Mouse (Mus musculus): ENCODE measurements around the gene Ano8.

Gene Ano8

DNA sequence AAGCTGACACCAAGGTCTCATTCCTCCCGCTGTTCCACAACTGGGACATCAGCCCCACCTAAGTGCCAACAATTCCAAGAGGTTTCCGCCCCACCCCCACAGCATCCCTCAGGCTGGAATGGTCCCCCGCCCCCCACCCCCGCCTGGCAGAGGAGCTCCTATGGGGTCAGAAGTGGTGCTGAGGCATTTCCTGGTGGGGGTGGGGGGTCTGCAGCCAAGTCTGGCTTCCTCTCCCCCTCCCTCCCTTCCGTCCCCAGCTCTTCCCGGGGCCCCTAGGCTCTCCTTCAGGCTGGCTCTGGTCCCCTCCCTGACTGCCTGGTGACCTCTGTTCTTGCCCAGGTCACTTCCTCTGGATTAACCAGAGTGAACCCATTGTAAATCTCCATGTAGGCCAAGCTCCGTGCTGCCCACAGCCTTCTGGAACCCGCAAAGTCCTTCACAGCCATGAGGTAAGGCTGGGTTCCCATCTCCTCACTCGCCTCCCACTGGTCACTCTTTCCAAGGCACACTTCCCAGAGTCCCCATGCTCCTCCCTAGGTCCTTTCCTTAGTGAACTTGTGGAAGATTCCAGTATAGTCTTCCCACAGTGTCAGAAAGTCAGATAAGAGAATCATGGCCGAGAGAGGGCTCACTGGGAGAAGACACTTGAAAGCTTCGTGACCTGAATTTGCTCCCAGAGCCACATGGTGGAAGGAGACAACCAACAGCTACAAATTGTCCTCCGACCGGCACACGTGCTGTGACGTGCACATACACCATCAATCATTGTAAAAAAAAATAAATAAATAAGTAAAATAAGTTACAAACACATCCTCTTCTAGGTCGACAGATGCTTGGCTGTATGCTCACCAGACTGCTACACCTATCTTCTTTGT lies 13.3 kb upstream of the Ano8 start:
- peak; percentile 49 to 72 for DNase-seq (ENCODE audit: inconsistent age in 2 of 2, low spot score in 1 of 2)

DNA sequence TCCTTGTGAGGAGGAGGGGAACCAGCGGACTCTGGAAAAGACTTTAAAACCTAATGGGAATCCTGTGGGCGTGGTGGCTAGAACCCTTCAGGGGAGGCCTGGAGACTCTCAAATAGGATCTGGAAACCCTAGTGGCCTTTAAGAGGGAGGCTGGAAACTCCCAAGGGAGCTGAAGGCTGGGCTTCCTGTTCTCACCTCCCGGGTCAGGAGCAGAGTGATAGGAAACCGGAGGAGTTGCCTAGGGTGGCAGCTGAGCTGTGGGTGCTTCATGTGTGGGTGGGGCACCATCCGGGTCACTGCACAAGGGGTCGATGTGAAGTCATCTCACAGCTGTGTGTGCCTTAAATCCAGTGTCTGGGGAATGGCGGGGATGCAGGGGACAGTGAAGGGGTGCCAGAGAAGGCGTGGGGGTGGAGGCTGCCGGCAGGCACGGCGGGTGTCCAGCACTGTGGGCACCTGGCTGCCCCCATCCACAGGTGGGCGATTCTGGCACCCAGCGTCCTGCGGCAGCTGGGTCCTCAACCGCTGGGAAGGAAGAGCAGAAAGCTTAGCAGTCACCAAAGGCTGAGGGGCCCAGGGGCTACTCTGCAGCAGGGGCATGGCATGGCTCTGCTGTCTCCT lies 12.2 kb upstream of the Ano8 start:
- DNase-seq (ENCODE audit: inconsistent age in 2 of 2, low spot score in 1 of 2) = peak; percentile 67 to 79

DNA sequence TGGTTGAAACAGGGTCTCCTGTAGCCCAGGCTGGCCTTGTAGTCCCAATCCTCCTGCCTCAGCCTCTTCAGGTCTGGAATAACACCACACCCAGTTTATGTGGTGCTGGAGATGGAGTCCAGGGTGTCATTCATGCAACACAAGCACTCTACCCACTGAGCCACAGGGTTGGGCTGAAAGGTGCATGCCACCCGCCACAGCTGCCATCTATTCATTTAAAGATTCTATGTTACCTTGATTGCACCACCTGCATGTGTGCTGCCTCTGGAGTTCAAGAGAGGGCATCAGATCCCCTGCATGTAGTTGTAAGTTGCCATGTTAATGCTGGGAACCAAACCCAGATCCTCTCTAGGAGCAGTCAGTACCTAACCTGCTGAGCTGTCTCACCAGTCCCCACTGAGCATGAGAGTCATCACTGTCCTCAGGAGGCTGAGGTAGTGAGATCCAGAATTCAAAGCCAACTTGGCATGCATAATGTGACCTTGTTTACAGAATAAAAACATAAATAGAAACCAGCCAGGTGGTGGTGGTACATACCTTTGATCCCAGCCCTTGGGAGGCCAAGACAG lies 11.4 kb upstream of the Ano8 start:
- DNase-seq (ENCODE audit: inconsistent age in 2 of 2, low spot score in 1 of 2) = peak in 1 of 2 experiments; percentile 63

DNA sequence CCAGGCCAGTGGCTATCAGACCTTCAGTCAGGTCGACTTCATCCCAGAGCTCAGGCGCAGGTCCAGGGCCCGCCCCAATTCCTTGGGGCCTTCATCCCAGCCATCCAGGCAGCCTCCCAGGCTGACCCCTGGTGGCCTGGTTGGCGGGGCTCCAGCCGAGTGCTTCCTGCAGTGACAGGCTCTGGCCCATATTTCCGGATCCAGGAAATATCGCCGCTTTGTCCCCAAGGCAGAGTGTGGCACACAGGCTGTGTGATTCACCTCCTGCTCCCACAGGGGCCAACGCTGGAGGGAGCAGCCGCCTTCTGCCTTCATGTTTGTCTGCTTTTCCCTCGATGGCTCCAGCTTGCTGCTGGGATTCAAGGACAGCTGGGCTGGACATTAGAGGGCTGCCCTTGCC lies 10.7 kb upstream of the Ano8 start:
- peak; percentile 94 to 98 for DNase-seq (ENCODE audit: inconsistent age in 2 of 2, low spot score in 1 of 2)

DNA sequence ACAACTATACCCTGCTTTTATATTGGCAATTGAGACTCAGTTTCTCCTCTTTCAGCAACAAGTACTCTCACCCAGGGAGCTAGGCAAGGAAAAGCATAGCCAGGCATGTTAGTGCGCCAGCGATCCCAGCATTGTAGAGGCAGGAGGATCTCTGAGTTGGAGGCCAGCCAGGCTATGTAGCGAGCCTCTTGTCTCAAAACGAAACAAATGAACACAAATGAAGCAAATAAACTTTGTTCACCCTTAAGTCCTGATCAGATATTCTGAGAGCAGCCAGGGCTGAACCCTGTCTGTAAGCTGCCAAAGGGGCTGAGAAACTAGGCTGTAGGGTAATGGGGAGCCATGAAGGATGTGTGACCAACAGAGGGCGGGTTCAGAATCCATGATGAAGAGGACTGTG lies 10.0 kb upstream of the Ano8 start:
- DNase-seq (ENCODE audit: inconsistent age in 2 of 2, low spot score in 1 of 2) = peak; percentile 31 to 71

DNA sequence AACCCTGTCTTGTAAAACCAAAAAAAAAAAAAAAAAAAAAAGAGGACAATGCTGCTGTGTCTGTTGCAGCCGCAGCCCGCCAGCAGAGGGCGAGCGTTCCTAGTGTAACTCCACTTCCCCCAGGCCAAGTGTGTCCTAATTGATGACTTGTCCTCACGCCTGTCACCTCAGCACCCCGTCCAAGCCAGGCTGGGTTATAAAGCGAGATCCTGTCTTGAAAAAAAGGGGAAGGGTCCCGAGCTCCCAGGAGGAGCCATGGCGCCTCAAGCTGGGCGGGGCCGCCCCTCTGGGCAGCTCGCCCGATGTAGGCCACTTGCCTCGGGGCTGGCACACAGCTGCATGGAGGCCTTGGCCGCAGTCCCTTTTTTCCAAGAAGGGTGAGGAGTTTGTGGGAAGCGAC lies 9.3 kb upstream of the Ano8 start:
- DNase-seq (ENCODE audit: inconsistent age in 2 of 2, low spot score in 1 of 2) = peak; percentile 85 to 96

DNA sequence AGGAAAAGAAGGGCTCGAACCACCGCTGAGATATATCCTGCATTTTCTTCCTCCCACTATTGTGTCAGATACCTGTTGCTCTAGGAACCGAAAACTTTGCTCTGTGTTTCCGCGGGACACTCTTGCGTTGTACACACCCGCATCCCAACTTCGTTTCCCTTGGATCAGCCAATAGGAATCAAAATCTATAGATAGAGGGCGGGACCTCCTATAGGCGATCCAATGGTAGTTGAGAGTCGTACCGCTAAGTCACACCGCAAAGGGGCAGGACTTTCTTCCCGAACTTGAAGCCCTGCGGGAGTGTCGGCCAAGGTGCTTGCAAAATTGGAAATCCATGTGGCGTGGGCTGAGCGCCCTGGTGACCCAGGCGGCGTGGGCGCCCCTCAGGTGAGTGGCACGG lies 2.7 kb upstream of the Ano8 start:
- peak; percentile 88 to 97 for DNase-seq (ENCODE audit: inconsistent age in 2 of 2, low spot score in 1 of 2)

DNA sequence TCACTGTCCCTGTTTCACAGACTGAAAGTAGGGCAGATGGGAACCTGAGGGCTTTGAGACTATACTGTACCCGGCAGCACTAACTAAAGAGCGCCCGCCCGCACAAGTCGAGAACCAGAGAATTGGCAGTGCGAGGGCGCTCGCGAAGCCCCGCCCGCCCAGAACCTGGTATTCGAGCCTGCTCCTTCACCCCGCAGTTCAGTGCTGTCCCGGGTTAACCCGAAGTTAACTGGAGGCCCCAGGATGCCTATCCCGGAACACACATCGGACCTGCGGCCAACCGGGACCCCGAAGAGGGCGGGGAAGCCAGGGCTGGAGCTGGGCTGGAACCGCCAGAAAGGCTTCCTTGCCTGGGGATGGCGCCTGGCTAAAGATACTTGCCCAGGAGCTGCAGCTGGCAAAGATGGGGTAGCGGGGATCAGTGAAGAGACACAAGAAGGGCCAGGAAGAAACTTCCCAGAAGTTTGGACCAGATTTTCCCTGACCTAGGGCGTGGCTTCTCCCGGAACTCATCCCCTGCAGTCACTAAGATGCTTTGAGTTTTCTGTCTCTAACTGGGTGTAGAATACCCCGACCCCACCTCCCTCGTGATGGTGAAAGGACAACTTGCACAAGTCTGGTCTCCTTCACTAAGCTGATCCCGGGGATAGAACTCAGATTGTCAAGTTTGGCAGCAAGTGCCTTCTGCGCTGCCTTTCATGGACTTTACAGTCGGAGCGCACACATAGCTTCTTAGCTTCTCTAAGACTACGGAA lies 2.1 kb upstream of the Ano8 start, which contains the start of gene Gtpbp3:
Gtpbp3 (plus strand) TSS at position 413 of the 755 bp plus-strand sequence.
- peak; percentile 88 to 95 for DNase-seq (ENCODE audit: inconsistent age in 2 of 2, low spot score in 1 of 2)

DNA sequence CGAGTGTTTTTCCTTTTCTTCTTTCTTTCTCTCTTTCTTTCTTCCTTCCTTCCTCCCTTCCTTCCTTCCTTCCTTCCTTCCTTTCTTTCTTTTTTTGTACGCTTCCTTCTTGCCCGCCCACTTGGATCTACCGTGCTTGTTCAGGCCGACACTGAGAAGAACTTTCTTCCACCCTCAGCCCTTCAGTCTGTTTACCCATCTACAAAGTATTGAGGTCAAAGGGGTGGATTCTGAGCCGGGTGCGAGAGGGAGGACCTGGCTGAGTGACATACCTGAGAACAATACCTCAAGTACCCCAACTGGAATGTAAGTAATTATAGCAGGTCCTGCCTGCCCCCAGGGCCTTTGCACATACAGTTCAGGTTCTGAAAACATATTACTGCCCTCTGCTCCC lies 370 bp upstream of the Ano8 start:
- DNase-seq (ENCODE audit: inconsistent age in 2 of 2, low spot score in 1 of 2) = peak in 1 of 2 experiments; percentile 63

DNA sequence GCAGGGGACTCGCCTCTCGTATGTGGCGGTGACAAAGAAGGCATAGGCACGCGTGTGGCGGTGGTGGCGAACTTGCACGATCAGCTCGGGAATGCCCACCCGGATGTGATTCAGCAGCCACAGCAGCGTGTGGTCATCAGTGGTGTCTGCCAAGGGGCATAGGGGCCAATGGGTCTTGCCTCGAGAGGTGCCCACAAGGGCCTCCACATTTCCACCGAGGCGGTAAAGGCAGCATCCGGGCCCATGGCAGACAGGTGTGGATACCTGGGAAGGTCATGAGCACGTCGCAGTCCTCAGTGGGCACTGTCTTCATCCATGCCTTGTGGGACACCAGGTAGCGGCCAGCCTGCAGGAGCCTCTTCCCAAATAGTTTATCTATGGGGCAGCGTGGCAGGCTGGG lies 1.0 kb downstream of the Ano8 start:
- peak in 1 of 2 experiments; percentile 43 for DNase-seq (ENCODE audit: inconsistent age in 2 of 2, low spot score in 1 of 2)

DNA sequence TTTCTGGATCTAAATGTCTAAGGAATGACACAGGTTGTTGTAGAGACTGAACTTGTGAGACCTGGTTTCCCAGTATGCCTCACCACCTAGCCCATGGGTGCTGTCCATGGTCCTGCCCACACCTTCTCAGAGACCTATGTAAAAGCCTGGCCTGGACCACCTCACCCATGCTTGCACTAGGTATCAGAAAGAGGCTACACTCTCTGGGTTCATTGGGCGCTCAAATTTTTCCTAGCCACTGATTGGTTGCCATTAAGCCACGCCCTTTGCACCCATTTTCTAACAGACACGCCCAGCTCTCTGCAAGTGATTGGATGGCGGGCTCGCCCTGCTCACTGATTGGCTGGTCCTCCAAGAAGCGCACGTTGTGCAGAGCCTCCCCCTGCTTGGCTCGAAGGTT lies 1.8 kb downstream of the Ano8 start:
- peak; percentile 20 to 64 for DNase-seq (ENCODE audit: inconsistent age in 2 of 2, low spot score in 1 of 2)

DNA sequence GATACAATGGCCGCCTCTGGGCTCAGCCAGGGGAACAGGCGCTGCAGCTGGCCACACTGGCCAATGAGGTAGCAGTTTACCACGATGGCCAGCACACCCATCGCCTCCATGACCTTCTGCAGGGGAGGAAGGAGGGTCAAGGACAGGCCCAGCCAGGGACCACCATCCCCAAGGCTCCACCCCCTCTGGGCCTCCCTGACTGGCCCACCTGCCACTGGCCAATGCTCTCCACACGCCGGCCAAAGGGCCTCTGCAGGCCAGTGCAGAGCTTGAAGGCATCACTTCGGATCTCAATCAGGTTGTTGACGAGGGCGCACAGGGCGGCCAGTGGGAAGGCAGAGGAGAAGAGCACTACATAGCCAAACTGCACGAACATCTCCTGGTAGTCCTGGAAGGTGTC lies 6.8 kb downstream of the Ano8 start:
- no peak for DNase-seq (ENCODE audit: inconsistent age in 2 of 2, low spot score in 1 of 2)

DNA sequence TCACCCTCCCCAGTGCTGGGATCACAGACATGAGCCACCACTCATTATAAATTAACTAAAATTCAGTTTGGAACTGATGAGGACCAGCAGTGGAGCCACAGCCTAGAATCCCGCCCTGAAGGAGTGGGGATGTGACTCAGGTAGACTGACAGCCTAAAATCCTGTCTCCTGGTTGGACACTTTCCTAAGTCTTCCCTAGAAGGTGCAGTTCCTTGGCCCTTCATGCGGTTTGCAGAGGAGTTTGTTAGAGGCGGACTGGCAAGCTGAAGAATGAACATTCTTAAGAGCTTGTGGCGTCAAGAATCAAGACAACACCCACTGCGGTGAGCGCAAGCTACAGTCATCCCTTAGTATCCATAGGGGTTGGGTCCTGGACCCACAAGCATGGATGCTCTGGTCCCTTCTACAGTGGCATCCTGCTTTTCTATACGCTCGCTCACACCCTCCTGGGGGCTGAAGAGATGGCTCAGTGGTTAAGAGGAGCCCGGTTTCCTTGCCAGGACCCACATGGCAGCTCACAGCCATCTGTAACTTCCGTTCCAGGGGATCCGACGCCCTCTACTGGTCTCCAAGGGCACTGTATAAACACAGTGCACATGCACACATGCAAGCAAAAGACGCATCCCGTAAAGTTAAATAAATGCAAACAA lies 8.4 kb downstream of the Ano8 start:
- DNase-seq (ENCODE audit: inconsistent age in 2 of 2, low spot score in 1 of 2) = peak in 1 of 2 experiments; percentile 67

DNA sequence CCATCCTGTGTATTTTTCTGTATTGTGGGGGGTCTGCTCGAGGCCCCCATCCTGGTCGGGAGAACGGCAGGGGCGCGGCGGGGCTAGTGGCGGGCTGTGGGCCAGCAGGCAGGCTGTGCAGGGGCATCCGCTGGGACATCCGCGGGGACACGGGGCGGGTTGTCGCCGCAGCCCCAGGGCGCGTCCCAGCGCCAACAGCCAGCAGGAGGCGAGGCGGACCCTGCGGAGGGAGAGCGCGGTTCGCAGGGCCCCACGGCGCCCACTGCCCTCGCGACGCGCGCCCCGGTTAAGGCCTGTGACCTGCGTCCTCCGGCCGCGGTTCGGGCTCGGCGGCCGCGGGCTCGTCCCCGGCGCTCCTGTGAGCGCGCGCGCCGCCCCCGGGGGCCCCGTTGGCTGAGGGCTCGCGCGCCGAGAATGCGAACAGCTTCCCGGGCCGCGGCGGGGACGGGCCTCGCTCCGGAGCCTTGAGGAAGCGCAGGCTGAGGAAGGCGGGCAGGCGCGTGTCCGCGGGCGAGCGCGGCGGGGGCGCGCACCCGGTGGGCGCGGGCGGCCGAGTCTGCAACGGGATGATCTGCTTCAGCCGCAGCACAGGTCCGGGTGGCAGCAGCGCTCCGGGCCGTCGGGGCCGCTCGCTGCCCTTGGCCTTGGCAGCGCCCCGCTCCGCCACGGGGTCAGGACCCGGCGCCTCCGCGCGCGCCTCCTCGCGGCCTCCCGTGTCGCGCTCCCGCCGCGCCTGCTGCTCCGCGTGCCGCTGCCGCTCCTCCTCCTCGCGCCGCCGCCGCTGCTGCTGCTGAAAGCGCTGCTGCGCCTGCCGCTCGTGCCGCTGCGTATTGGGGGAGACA lies 9.4 kb downstream of the Ano8 start:
- DNase-seq (ENCODE audit: inconsistent age in 2 of 2, low spot score in 1 of 2) = peak; percentile 89 to 96

DNA sequence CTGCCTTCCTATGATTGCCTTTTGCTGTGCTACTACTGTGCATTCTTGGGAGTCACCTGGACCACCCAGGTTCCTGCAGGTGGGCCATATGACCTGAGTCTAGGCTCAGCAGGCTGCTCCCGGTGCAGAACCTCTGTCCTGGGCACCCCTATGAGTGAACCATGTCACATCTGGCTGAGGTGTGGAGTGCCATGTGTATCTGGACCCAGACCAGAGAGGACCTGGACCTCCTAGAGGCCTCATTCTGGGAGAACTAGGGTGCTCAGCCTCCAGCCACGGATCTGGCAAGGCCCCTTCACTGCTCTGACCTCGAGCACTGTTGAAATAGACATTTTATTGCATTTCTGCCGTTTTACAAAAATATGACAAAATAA lies 10.1 kb downstream of the Ano8 start:
- DNase-seq (ENCODE audit: inconsistent age in 2 of 2, low spot score in 1 of 2) = no peak

DNA sequence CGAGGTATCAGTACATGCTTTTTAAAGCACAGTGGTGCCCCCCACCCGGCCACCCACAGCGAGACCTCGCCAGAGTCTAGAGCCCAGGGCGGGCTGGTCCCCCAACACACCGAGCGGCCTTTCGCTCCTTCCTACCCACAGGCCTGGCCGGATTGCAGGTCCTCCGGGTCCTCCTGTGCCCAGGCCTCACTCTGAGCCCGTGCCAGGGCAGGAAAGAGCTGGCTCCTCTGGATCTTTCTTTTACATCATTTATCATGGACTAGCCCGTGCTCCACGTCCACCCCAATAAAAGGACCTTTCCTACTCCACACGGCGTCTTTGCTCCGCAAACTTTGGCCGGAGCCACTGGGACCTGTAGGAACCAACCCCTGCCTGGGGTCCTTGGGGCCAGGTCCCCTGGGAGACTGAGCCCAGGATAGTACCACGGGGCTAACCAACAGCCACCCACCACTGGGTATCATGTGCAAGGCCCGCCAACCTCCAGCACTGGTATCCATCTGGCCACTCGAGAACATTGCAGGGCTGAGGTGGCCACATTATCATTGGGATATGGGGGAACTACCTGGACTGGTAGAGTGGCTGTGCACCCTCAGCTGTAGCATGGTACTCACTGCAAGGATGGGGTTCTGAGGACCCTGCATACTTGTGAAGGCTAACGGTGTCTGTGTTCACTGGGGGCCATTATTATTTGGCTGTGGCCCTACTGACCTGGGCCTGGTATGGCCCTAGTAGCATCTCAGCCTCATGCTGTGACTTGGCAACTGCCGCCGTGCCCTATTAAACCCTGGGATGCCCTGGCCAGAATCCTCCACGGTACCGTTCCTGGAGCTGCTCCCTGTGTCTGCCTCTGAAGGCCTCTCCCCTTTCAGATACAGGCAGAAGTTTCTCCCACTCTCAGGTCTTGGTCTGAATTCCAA lies 10.7 kb downstream of the Ano8 start:
- DNase-seq (ENCODE audit: inconsistent age in 2 of 2, low spot score in 1 of 2) = no peak

DNA sequence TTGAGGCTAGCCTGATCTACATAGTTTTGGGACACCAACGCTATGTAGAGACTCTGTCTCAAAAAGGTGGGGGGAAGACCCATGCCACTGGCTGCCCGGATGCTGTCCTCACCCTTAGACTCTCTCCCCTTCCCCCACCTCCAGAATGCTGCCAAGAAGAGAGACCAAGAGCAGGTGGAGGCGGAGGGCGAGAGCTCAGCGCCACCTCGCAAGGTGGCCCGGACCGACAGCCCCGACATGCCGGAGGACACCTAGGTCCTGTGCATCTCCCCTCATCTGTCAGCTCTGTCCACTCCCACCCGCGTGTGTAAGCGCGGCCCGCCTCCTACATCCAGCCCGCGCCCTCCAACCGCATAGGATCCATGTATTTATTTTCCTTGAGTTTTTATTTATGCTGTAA lies 11.4 kb downstream of the Ano8 start:
- DNase-seq (ENCODE audit: inconsistent age in 2 of 2, low spot score in 1 of 2) = no peak

DNA sequence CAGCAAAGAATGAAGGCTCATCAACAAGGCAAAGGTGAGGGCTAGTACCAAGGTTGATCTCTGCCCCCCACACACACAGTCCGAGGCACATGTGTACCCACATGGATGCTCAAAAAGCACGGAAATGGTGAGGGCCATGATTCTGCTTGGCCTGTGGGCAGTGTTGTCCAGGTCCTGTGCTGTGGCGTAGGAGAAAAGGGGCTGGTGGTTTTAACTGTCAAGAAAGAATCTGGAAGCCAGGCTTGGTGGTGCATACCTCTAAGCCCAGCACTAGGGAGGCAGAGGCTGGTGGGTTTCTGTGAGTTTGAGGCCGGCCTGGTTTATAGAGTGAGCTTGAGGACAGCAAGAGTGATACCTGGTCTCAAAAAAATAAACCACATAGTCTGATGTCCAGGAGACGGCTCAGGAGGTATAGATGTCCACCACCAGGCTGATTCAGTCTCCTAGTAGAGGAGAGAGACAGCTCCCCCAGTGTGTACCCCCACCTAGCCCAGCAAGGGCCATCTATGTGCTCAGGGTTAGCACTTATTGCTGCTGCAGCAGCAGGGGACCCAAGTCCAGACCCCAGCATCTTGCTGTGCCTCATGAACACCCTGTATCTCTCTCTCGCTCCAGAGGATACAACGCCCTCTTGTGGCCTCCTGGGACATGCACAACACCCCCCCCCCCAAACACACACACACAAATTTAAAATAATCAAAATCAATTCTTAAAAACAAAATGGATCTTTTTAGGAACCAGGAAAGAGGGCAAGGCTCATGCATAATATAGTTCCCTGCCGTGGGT lies 13.0 kb downstream of the Ano8 start:
- DNase-seq (ENCODE audit: inconsistent age in 2 of 2, low spot score in 1 of 2) = peak in 1 of 2 experiments; percentile 9

All from adrenal gland, adult (tissue).